ENCODE assay signal across 8 mouse cellular contexts in the genomic region with DNA sequence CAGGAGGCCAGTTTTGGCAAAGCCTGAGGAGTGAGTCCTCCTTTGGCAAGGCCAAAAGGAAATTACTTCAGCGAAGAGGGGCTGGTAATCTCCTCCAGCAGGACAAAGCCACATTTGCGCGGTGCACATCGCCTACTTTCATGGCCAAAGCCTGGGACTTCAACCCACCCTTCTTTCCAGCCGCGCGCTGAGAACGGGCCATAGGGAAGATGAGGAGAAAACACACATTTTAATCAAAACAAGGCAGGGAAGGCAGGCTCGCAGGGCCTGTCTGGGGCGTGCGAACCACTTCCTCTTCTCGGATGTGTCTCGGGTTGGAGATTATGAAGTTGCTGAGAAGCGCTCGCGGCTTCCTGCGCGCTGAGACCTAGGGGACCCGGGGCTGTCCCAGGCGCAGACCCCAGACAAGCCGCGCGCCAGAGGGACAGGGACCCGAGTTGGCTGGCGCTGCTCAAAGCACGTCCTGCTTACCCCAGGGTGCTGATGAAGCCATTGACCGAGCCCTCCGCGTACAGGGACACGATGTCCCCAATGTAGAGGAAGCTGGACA. TPM values are rescaled to one million over a fixed set of nuclear protein-coding genes. Genes with fewer than 3 reads are reported as not detected.
A peak's percentile ranks its signal among the peaks of the same experiment; 100 is the strongest.
DNase-seq lines count a peak whose midpoint lies in the region; ATAC-seq and TF ChIP-seq lines count a peak whose summit lies in the region.

No protein-coding gene starts in this region.

- intact Hi-C loops in left cerebral cortex, adult 2 months (cut with DNase I), result loop anchor here (5.0 kb wide), 4 partner anchors 44 to 89 kb away; partner anchors contain the start of genes Fgfr1op2 and Ints13

- peak overlapping the region; percentile 78 for H3K4me2 ChIP-seq in forebrain, embryonic 16.5 days (ENCODE audit: low read length)

- peak overlapping the region; percentile 62 to 78 for H3K4me3 ChIP-seq in ES-E14 (ENCODE audit: insufficient read depth in 1 of 2, low read depth in 1 of 2, low read length in 2 of 2, poor library complexity in 1 of 2, severe bottlenecking in 1 of 2)
- peak overlapping the region; percentile 54 for H3K4me3 ChIP-seq in forebrain, embryonic 16.5 days (replicated peaks; ENCODE audit: low read length)
- peak overlapping the region; percentile 60 for H3K4me3 ChIP-seq in left cerebral cortex, adult 2 months
- peak overlapping the region; percentile 96 for H3K4me3 ChIP-seq in megakaryocyte, embryonic 14.5 days (replicated peaks)

- H3K9ac ChIP-seq in ES-E14 (ENCODE audit: insufficient read depth, low read depth, low read length, poor library complexity, severe bottlenecking), result peak overlapping the region; percentile 3
- H3K9ac ChIP-seq in forebrain, embryonic 16.5 days (replicated peaks; ENCODE audit: low read depth, low read length), result peak overlapping the region; percentile 46

- under 1% methylated on average over 30 of the region's 30 CpGs for WGBS in forebrain, embryonic 16.5 days

- no peaks in the 10 kb centered on the region for H3K36me3 ChIP-seq in ES-E14 (ENCODE audit: control insufficient read depth, insufficient read depth, low read length, poor library complexity, severe bottlenecking)
- no peaks in the 10 kb centered on the region for H3K36me3 ChIP-seq in forebrain, embryonic 16.5 days (ENCODE audit: control insufficient read depth, insufficient read depth)
- peaks cover 9% of the 10 kb centered on the region for H3K36me3 ChIP-seq in megakaryocyte, embryonic 14.5 days (replicated peaks; ENCODE audit: low read length)

- in situ Hi-C loops in ES-E14 (cut with MboI; ENCODE audit: low sequenced_read_pairs in 2 of 2, unreplicated experiment in 2 of 2), result no loop called here

- ATAC-seq in forebrain, embryonic 16.5 days, result peak; percentile 39

- no peaks in the 10 kb centered on the region for H3K9me3 ChIP-seq in ES-E14 (ENCODE audit: control insufficient read depth, insufficient read depth, low read depth, low read length)
- H3K9me3 ChIP-seq in forebrain, embryonic 16.5 days (ENCODE audit: control insufficient read depth, low read length), result no peaks in the 10 kb centered on the region
- H3K9me3 ChIP-seq in megakaryocyte, embryonic 14.5 days, result no peaks in the 10 kb centered on the region

- no peak overlapping the region for H3K27ac ChIP-seq in ES-E14 (ENCODE audit: insufficient read depth, low read depth, low read length, poor library complexity, severe bottlenecking)
- no peak overlapping the region for H3K27ac ChIP-seq in forebrain, embryonic 16.5 days (ENCODE audit: low read length)
- H3K27ac ChIP-seq in left cerebral cortex, adult 2 months, result peak overlapping the region; percentile 85

- no peak for TF ChIP-seq CTCF in left cerebral cortex, adult 2 months (IDR thresholded peaks at IDR 0.05)

- no peaks in the 10 kb centered on the region for H3K4me1 ChIP-seq in ES-E14 (ENCODE audit: control insufficient read depth in 2 of 2, insufficient read depth in 2 of 2, low read length in 2 of 2, poor library complexity in 1 of 2)
- H3K4me1 ChIP-seq in forebrain, embryonic 16.5 days (replicated peaks; ENCODE audit: control insufficient read depth, insufficient read depth, low read length), result peaks cover 16% of the 10 kb centered on the region
- H3K4me1 ChIP-seq in megakaryocyte, embryonic 14.5 days, result peaks cover 60% of the 10 kb centered on the region

- no peak for DNase-seq in ES-E14 (ENCODE audit: low read depth, low spot score)
- peak; percentile 44 to 61 for DNase-seq in adrenal gland, postnatal 36 days
- DNase-seq in heart, postnatal 4 days, result peak; percentile 67
- DNase-seq in left cerebral cortex, adult 2 months (ENCODE audit: extremely low spot score in 1 of 2, low spot score in 2 of 2), result peak; percentile 18 to 20
- peak; percentile 36 for DNase-seq in skeletal muscle tissue, adult 2 months (ENCODE audit: low read depth, low spot score)
- no peak for DNase-seq in retina, postnatal 1 day

- H3K27me3 ChIP-seq in forebrain, embryonic 16.5 days (replicated peaks; ENCODE audit: control insufficient read depth, insufficient read depth, low read length), result peaks cover 13% of the 10 kb centered on the region; the same call in 1 of the 2 replicates
- peaks cover 17% of the 10 kb centered on the region for H3K27me3 ChIP-seq in megakaryocyte, embryonic 14.5 days (replicated peaks)

TF ChIP-seq in ES-E14, 5 proteins besides CTCF, POLR2A, EP300 and RAD21:
- TF ChIP-seq CHD2 (IDR thresholded peaks at IDR 0.05; ENCODE audit: low read depth, low read length), result no peak
- TF ChIP-seq MAFK (IDR thresholded peaks at IDR 0.05; ENCODE audit: insufficient read depth, low read depth, low read length), result no peak
- TF ChIP-seq HCFC1 (IDR thresholded peaks at IDR 0.05; ENCODE audit: borderline replicate concordance, insufficient read depth, low read length), result no peak
- TF ChIP-seq ZC3H11A (IDR thresholded peaks at IDR 0.05; ENCODE audit: borderline replicate concordance, low read depth, low read length), result no peak
- no peak for TF ChIP-seq ZNF384 (IDR thresholded peaks at IDR 0.05; ENCODE audit: low read depth, low read length)

RNA-seq across cellular contexts. Expression of gene Itpr2, which starts 0.6 kb away (rescaled TPM):
- 0.95 and 1.5 TPM in 2 replicates for total RNA-seq in ES-E14 (2012; rRNA removed)
- total RNA-seq in adrenal gland, postnatal 36 days (2021), result 10 to 100 TPM; 38.2 to 47.8 TPM
- 4.7 and 6.1 TPM in 2 replicates for polyA plus RNA-seq in forebrain, embryonic 16.5 days (2015; fragmentation: Nextera tagmentation; extraction: Ambion mirVana)
- total RNA-seq in heart, postnatal 4 days (2021), result 10 to 100 TPM; 38.6 to 45.5 TPM
- total RNA-seq in left cerebral cortex, adult 2 months (2021), result 10 to 100 TPM; 12.3 to 15.4 TPM
- 1.5 TPM in 1 of 2 replicates, not detected in the other for polyA plus RNA-seq in megakaryocyte, embryonic 14.5 days (2012; ENCODE audit: insufficient read depth, low replicate concordance)

Comparison
In these comparisons a context has a peak if more than half of its experiments do, and no peak if none do; other contexts are left out.
1. DNase-seq: peak in adrenal gland, postnatal 36 days (2 of 2), heart, postnatal 4 days (single experiment), left cerebral cortex, adult 2 months (2 of 2) and skeletal muscle tissue, adult 2 months (single experiment); none in ES-E14 (single experiment) and retina, postnatal 1 day (single experiment).
2. Peak in every context shown above with its lines, with median percentiles within 50 percentile points of each other: H3K4me3 ChIP-seq.